Mouse (Mus musculus) cerebellum, adult 11-12 months (tissue): ENCODE measurements around the gene AB124611.
"Not testable (repeated sequence)": the region's sequence is repeated elsewhere in the genome, so short reads cannot be mapped to it uniquely, and the experiment has no call there.

ENCODE experiments used
- DNase-seq: peaks from one replicate; pipeline ENCODE4 v3.0.0; 2022

Gene AB124611

GRCm38 (mm10) chr9:21525937-21526633 is at the start of gene AB124611:
TSS of gene AB124611 (plus strand) at chr9:21526176.
- DNase-seq: no peak

GRCm38 (mm10) chr9:21477707-21478106 is 48.3 kb upstream of the AB124611 start:
- no peak for DNase-seq

GRCm38 (mm10) chr9:21484065-21484464 is 41.9 kb upstream of the AB124611 start:
- DNase-seq: no peak

- not testable (repeated sequence) for DNase-seq
Measured at GRCm38 (mm10) chr9:21488246-21488645, 37.7 kb upstream of the AB124611 start.

GRCm38 (mm10) chr9:21490696-21491095 is 35.3 kb upstream of the AB124611 start:
- DNase-seq: no peak

- no peak for DNase-seq
Measured at GRCm38 (mm10) chr9:21493907-21494306, 32.1 kb upstream of the AB124611 start.

GRCm38 (mm10) chr9:21494726-21495125 is 31.2 kb upstream of the AB124611 start:
- DNase-seq: no peak

GRCm38 (mm10) chr9:21496308-21497049 is 29.5 kb upstream of the AB124611 start:
- no peak for DNase-seq

GRCm38 (mm10) chr9:21497050-21497542 is 28.9 kb upstream of the AB124611 start:
- no peak for DNase-seq

- DNase-seq: no peak
Measured at GRCm38 (mm10) chr9:21497664-21498063, 28.3 kb upstream of the AB124611 start.

- DNase-seq: no peak
Measured at GRCm38 (mm10) chr9:21498284-21498902, 27.6 kb upstream of the AB124611 start.

- no peak for DNase-seq
Measured at GRCm38 (mm10) chr9:21503352-21503751, 22.6 kb upstream of the AB124611 start.

GRCm38 (mm10) chr9:21505767-21506166 is 20.2 kb upstream of the AB124611 start:
- no peak for DNase-seq

GRCm38 (mm10) chr9:21507753-21508430 is 18.1 kb upstream of the AB124611 start:
- DNase-seq: peak; percentile 62

- DNase-seq: peak; percentile 45
Measured at GRCm38 (mm10) chr9:21508871-21509404, 17.0 kb upstream of the AB124611 start.

- peak; percentile 95 for DNase-seq
Measured at GRCm38 (mm10) chr9:21509772-21510688, 15.9 kb upstream of the AB124611 start, which contains the start of gene Tmed1. TSS of gene Tmed1 (minus strand) at chr9:21510252.

GRCm38 (mm10) chr9:21510689-21511015 is 15.3 kb upstream of the AB124611 start:
- DNase-seq: no peak

- peak; percentile 36 for DNase-seq
Measured at GRCm38 (mm10) chr9:21511052-21511451, 14.9 kb upstream of the AB124611 start.

GRCm38 (mm10) chr9:21513466-21513865 is 12.5 kb upstream of the AB124611 start:
- peak; percentile 26 for DNase-seq

GRCm38 (mm10) chr9:21517947-21518495 is 8.0 kb upstream of the AB124611 start:
- DNase-seq: no peak

GRCm38 (mm10) chr9:21518690-21519089 is 7.3 kb upstream of the AB124611 start:
- DNase-seq: not testable (repeated sequence)
